Mouse (Mus musculus) lung, postnatal 0 days (tissue): ENCODE data around the gene Dennd2a. TPM values are rescaled to one million over a fixed set of nuclear protein-coding genes. Genes with fewer than 3 reads are reported as not detected.
A peak's percentile ranks its signal among the peaks of the same experiment; 100 is the strongest.

ENCODE experiments used
- ATAC-seq: fragments of 200-750 bp; cut with Nextera tagmentation; 2 replicates; pipeline ENCODE4 v1.8.0; 2017; ENCODE audit warnings: moderate library complexity
- DNase-seq: peaks from one replicate; pipeline ENCODE4 v3.0.0-alpha.2; 2016; ENCODE audit warnings: low spot score
- H3K27ac ChIP-seq: fragments of 300-500 bp; sonication (generic); 2 replicates; pipeline ENCODE4 v1.5.1; 2014; ENCODE audit warnings: antibody characterized with exemption, mild to moderate bottlenecking, low read length, mixed read lengths
- H3K27me3 ChIP-seq: fragments of 300-500 bp; sonication (generic); replicated peaks from 2 replicates; pipeline ENCODE4 v1.6.1; 2014; ENCODE audit warnings: low read length, mixed read lengths; ENCODE audit not compliant: insufficient read depth
- H3K36me3 ChIP-seq: fragments of 300-500 bp; sonication (generic); 2 replicates; pipeline ENCODE4 v1.6.1; 2014; ENCODE audit warnings: low read length, mixed read lengths; ENCODE audit not compliant: insufficient read depth
- H3K4me1 ChIP-seq: fragments of 300-500 bp; sonication (generic); 2 replicates; pipeline ENCODE4 v1.6.1; 2014; ENCODE audit warnings: antibody characterized with exemption, low read depth, low read length, mixed read lengths; ENCODE audit not compliant: insufficient read depth
- H3K4me2 ChIP-seq: fragments of 300-500 bp; sonication (generic); replicated peaks from 2 replicates; pipeline ENCODE4 v1.6.1; 2014; ENCODE audit warnings: low read depth, mild to moderate bottlenecking, low read length, moderate library complexity, mixed read lengths
- H3K4me3 ChIP-seq: fragments of 300-500 bp; sonication (generic); 2 replicates; pipeline ENCODE4 v1.5.1; 2014; ENCODE audit warnings: low read depth, low read length
- H3K9ac ChIP-seq: fragments of 300-500 bp; sonication (generic); replicated peaks from 2 replicates; pipeline ENCODE4 v1.6.1; 2014; ENCODE audit warnings: low read depth, mild to moderate bottlenecking
- H3K9me3 ChIP-seq: fragments of 300-500 bp; sonication (generic); 2 replicates; pipeline ENCODE4 v1.6.1; 2016; ENCODE audit warnings: low read length, mixed read lengths
- CTCF ChIP-seq: IDR thresholded peaks from 2 replicates; pipeline ENCODE4 v1.5.1; 2016; ENCODE audit warnings: antibody characterized with exemption, mild to moderate bottlenecking
- EP300 ChIP-seq: IDR thresholded peaks from 2 replicates; pipeline ENCODE4 v1.6.1; 2016; ENCODE audit warnings: antibody characterized with exemption, mild to moderate bottlenecking, control low read depth
- WGBS: fragments of 180-500 bp; shearing (Covaris S2); extraction: QIAGEN DNeasy Blood & Tissue Kit; methylation state at CpG from one replicate; pipeline ENCODE4 v1.1.7; 2014; 5-methylcytosine and 5-hydroxymethylcytosine counted together
- polyA plus RNA-seq: library from polyadenylated mRNA; unstranded; fragments of >200 nt; fragmentation: Nextera tagmentation; extraction: Ambion mirVana; gene quantifications from 2 replicates; pipeline ENCODE4 v1.2.1, GENCODE M21; 2015

Dennd2a gene
- polyA plus RNA-seq, 1 experiment from 2014 or later: 13.8 TPM

DNA sequence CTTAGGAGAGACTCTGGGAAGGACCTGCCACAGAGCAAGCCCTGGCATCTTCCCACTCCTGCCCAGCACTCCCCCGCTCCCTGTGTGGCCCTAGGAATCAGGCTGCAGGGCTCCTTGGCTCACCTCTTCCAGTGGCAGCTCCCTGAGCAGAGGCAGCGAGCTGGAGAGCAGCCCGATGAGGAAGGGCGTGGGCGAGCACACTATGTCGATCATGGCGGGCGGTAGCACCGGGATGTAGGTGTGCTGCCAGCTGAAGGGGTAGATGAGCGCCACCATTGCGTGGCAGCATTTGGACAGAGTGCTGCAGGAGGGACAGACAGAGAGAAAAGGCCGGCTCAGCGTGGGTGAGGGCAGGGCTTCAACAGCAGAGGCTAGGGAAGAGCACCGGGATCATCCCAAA lies 87.6 kb downstream of the Dennd2a start:
- Histone ChIP-seq H3K9ac (no peak overlapping the region), H3K27ac (no peak overlapping the region), H3K9me3 (no peaks in the 10 kb centered on the region), H3K4me1 (no peaks in the 10 kb centered on the region), H3K4me2 (no peak overlapping the region), H3K4me3 (no peak overlapping the region), H3K27me3 (no peaks in the 10 kb centered on the region), H3K36me3 (0 out of 2 replicates have a peak, but pooled peaks cover 7% of the 10 kb centered on the region)
- TF ChIP-seq CTCF (no peak), EP300 (no peak)
- DNase-seq: no peak
- ATAC-seq: no peak
- WGBS: 96% methylated on average over 14 of the region's 14 CpGs

DNA sequence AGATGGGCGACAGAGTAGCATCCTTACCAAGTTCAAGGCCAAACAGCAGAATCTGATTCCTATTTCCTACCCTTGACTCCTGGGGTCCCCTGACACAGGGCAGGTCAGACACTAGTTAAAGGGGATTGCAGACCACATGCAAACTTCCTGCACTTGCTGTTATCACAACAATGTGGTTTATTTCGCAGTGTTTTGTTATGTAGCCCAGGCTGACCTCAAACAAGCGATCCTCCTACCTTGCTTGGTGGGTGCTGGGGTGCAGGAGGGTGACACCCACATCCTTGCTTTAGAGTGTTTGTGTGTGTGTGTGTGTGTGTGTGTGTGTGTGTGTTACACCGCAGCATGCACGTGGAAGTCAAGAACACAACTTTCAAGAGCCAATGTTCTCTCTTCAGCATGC lies 88.2 kb downstream of the Dennd2a start:
- H3K4me1 ChIP-seq: no peaks in the 10 kb centered on the region
- DNase-seq: no peak
- H3K9ac ChIP-seq: no peak overlapping the region
- TF ChIP-seq EP300: no peak
- no peak for TF ChIP-seq CTCF
- no peaks in the 10 kb centered on the region for H3K27me3 ChIP-seq
- no peak overlapping the region for H3K27ac ChIP-seq
- H3K36me3 ChIP-seq: 0 out of 2 replicates have a peak, but pooled peaks cover 7% of the 10 kb centered on the region
- H3K4me2 ChIP-seq: no peak overlapping the region
- ATAC-seq: no peak
- no peak overlapping the region for H3K4me3 ChIP-seq
- no peaks in the 10 kb centered on the region for H3K9me3 ChIP-seq
- WGBS: 90% methylated on average over 5 of the region's 5 CpGs

DNA sequence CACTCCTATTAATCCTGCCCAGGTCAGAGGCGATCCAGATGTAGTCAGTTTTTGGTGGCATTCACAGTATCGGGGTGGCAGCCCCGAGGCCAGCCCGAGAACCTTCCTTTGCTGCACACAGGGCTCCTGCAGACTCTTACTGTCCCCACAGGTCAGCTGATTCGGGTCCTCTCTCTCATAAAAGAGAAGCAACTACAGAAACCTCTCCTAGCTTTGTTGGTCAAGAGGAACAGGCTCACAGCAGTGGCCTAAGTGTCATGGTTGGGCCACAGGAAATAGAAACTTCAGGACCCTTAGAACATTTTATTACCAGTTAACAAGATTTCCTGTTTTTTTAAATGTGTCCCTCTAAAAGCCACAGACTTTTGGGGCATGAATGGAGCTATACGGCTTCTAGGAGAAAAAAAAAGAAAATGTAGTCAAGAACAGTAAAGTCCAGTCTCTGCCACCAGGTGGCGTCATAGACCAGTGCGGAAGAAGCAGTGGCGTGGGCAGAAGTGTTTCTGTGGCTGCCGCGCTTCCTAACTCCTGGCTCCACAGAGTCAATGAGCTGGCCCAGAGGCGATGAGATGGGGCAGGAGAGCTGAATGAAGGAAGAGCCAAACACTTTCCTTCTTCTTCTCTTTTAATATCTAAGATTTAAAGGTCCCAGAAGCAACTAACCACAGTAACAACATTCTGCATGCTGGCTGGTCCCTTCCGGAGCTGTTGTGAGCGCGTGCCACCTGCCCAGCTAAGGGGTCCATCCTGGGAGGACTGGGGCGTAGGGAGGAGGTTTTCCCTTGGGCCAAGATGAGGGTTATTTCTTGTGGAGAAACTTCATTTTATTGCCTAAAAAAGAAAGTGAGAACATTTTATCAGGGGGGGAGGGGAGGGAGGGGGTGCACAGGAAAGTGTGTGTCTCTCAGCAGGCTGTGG lies 94.8 kb downstream of the Dennd2a start:
- TF ChIP-seq EP300: no peak
- peak; percentile 92 for TF ChIP-seq CTCF
- no peak overlapping the region for H3K4me2 ChIP-seq
- no peaks in the 10 kb centered on the region for H3K4me1 ChIP-seq
- ATAC-seq (peak; percentile 73), DNase-seq (peak; percentile 91)
- no peaks in the 10 kb centered on the region for H3K9me3 ChIP-seq
- no peaks in the 10 kb centered on the region for H3K27me3 ChIP-seq
- 48% methylated on average over 16 of the region's 16 CpGs for WGBS
- H3K9ac ChIP-seq: no peak overlapping the region
- no peak overlapping the region for H3K27ac ChIP-seq
- no peaks in the 10 kb centered on the region for H3K36me3 ChIP-seq
- H3K4me3 ChIP-seq: no peak overlapping the region

DNA sequence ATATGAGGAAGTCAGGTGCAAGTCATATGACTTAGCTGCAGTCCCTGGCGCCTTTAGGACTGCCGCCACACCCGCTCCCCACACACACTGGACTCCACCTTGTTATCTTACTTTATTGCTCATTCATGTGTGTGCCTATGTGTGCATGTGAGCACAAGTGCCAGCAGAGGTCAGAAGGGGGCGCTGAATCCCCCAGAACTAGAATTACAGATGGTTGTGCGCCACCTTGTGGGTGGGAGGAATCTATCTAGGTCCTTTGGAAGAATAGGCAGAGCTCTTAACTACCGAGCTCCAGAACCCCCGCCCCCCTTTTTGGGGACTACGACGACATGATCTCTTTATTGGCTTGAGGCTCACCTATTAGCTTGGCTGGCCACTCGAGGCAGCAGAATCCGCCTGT lies 97.6 kb downstream of the Dennd2a start:
- Histone ChIP-seq H3K36me3 (no peaks in the 10 kb centered on the region), H3K9me3 (no peaks in the 10 kb centered on the region), H3K9ac (no peak overlapping the region), H3K27me3 (no peaks in the 10 kb centered on the region), H3K4me2 (no peak overlapping the region), H3K4me3 (no peak overlapping the region), H3K4me1 (no peaks in the 10 kb centered on the region), H3K27ac (no peak overlapping the region)
- TF ChIP-seq CTCF: no peak
- no peak for TF ChIP-seq EP300
- ATAC-seq: no peak
- WGBS: 97% methylated on average over 11 of the region's 11 CpGs
- no peak for DNase-seq

DNA sequence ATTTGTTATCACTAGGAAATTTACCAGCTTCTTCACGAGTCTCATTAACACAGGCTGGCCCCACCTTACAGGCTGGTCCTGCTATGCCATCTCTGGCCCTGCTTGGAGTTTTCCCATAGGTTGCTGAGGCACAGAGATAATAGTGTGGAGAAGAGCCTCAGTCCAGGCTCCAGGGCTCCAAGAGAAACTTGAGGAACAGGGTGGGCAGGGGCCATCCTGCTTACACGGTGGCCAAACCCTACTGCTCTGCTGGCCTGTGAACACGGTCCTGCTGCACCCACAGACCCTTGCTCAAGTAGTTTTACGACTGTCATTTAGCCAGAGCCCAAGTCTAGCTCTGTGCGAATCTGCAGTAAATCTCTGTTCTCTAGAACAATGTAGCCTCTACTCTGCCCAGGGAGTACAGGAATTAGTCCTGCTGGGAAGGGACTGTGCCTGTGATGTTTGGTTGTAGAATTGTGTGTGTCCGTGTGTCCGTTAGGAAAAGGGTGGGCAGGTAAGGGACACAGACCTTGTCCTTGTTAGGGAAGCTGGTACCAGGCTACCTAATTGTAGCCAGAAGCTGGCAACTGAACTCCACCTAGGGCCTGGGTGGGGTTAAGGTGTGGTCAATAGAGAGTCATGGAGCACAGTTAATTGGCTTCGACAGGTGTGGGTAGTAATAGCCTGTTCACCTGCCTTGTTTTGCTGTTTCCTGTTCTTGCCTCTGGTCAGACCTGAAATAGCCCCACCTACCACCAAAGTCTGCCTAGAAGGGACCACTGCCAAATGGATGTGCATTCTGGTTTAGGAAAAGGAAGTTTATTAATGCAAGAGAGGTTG lies 102.1 kb downstream of the Dennd2a start:
- Histone ChIP-seq H3K4me1 (no peaks in the 10 kb centered on the region), H3K9me3 (no peaks in the 10 kb centered on the region), H3K4me3 (no peak overlapping the region), H3K4me2 (no peak overlapping the region), H3K27me3 (no peaks in the 10 kb centered on the region), H3K9ac (no peak overlapping the region), H3K27ac (no peak overlapping the region), H3K36me3 (no peaks in the 10 kb centered on the region)
- ATAC-seq (no peak), DNase-seq (no peak)
- WGBS: 73% methylated on average over 8 of the region's 8 CpGs
- TF ChIP-seq EP300 (no peak), CTCF (no peak)

DNA sequence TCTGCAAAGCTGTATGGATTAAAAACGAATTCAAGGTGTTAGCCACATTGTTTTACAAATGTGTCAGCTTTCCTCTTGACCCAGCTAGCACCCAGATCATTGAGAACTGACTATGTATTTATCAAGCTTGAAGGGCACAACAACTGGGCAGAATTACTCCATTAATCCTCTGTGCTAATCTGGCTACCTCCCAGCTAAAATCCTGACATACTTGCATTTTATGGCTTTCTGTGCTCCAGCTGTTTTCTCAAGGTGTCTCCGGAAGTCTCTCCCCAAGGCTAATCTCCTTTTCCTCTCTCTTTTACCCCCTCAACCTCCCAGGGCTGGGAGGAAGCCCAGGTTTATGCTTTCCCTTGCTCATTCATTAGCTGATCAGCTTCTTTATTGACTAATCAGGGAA lies 103.1 kb downstream of the Dennd2a start:
- Histone ChIP-seq H3K4me3 (no peak overlapping the region), H3K9ac (no peak overlapping the region), H3K27me3 (no peaks in the 10 kb centered on the region), H3K36me3 (no peaks in the 10 kb centered on the region), H3K27ac (no peak overlapping the region), H3K4me2 (no peak overlapping the region), H3K9me3 (no peaks in the 10 kb centered on the region), H3K4me1 (no peaks in the 10 kb centered on the region)
- ATAC-seq (no peak), DNase-seq (no peak)
- WGBS: 42% methylated on average over 2 of the region's 2 CpGs
- no peak for TF ChIP-seq EP300
- no peak for TF ChIP-seq CTCF
